Mouse (Mus musculus) fat pad, adult 2 months (tissue): ENCODE data around the gene Ifnar1.
A peak's percentile ranks its signal among the peaks of the same experiment; 100 is the strongest.
"Not testable (repeated sequence)": the region's sequence is repeated elsewhere in the genome, so short reads cannot be mapped to it uniquely, and the experiment has no call there.

Experiments used
- DNase-seq: peaks from one replicate; pipeline ENCODE4 v3.0.0-alpha.2; 2011; ENCODE audit warnings: low read depth, low spot score; ENCODE audit errors: extremely low read depth

Gene Ifnar1

DNA sequence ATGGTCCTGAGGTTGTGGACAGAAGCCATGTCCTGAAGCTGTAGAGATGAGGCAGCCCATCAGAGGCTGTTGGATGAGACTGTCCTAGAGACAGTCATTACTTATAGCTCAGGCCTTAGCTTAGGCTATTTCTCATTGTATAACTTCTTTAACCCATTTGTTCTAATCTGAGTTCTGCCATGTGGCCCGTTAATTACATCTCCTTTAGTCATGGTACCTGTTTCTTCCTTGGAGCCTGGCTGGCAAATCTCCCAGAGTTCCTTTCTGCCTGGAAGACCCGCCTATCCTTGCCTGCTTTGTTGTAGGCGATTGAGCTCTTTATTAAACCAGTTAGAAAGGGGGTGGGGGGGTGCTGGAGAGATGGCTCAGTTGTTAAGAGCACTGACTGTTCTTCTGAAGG, 11.7 kb downstream of the Ifnar1 start:
- DNase-seq = no peak

DNA sequence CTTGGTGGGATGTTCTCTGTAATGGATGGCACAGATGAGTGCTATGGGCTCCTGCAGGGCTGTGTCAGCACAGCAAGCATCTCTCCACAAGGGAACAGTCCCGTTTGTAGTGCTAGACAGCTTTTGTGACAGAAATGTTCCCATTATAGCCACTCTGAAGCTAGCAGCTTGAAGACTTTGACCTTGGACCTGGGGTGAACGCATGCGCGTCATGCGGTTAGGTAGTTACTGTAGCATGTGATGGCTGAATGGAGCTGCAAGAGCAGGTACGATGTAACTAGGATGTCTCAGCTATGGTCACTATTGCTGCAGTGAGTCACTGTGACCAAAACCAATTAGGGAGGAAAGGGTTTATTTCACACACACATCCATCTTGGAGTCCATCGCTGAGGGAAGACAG, 13.0 kb downstream of the Ifnar1 start:
- DNase-seq = no peak

DNA sequence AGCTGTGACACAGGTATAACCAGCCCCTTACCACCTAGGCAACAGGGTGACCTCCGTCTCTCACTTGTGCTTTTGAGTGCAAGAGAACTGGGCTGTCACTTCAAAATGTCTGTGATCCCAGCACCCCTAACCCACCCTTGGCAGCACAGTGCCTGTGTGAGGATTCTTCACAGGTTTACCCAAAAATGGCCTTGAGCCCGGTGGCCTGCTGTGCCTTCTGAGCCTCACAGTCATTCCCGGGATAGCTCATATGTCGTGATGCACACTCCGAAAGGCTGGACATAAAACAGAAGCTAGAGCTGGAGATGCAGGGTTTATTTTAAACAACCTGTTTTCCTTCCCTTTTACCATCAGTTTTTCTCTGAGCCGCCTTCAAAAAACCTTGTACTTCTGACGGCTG, 19.7 kb downstream of the Ifnar1 start:
- DNase-seq = no peak

DNA sequence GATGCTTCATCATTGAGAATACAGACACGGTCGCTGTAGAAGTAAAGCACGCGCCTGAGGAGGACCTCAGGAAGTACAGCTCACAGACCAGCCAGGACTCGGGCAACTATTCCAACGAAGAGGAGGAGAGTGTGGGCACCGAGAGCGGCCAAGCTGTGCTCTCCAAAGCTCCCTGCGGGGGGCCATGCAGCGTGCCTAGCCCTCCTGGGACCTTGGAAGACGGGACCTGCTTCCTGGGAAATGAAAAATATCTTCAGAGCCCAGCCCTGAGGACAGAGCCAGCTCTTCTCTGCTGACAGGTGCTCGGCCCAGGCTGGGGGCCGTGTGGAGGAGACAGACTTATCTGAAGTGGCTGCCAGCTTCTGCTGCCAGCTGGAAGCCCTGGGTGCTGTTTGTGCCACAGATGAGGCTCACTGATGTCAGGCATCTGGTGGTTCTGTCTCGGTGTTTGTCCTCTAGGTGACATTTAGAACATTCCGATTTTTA, 20.1 kb downstream of the Ifnar1 start:
- DNase-seq = no peak

DNA sequence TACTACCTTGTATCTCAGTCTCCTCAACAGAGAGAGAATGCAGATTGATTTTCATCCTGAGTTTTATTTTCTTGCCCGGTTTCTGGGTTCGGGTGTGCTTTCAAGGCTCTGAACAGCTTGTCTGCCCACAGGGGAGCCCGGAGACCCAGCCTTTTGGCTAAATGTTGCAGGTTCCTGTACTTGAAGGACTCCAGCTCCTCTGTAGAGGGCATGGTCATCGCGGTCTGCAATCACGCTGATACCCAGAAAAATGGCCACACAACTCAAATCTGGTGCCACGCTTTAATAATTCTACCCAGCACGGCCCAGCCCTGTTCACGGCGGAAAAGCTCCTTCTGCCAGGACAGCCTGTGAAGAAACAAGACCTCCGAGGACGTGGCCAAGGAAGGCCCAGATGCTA, 21.4 kb downstream of the Ifnar1 start:
- no peak for DNase-seq

DNA sequence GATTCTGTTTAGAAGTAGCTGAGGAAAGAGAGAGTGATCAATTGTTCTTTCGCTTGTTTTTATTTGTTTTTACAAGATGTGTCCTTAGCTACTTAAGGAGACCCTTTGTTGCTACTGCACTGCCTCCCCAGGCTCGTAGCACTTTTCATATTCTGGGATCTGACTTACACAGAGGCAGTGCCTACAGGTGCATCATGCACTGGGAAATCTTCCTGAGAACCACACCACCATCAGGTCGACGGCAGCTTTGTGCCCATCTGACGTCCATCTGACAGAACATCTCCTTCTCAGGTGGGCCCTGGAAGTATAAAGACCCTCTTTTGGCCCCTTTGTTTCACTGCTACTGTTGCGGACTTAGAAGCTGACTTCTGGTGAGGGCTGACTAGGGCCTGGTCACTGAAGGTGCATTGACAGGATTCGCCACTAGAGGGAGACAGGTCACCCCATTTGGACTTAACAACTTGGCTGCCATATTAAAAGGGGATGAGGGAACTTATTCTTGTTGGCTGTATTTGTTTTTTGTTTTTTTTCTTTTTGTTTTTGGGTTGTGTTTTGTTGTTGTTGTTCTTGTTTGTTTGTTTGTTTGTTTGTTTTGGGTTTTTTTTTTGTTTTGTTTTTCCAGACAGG, 27.2 kb downstream of the Ifnar1 start:
- no peak for DNase-seq

DNA sequence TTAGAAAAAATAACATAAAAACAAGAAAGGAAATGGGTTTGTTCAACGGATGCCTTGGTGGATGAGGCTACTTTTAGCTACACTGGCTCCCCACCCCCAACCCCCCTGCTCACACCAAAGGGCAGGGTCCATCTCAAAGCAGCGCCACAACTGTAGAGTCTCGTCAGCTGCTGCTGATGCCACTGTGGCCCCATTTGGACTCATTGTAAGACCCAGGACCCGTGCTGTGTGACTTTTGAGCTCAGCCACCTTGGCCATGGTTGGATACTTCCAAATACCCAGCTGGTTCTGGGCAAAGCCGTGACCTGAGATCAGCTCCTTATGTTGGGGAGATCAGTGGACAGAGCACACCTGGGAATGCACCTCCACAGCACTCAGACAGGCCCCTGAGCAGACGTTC, 28.1 kb downstream of the Ifnar1 start:
- no peak for DNase-seq

DNA sequence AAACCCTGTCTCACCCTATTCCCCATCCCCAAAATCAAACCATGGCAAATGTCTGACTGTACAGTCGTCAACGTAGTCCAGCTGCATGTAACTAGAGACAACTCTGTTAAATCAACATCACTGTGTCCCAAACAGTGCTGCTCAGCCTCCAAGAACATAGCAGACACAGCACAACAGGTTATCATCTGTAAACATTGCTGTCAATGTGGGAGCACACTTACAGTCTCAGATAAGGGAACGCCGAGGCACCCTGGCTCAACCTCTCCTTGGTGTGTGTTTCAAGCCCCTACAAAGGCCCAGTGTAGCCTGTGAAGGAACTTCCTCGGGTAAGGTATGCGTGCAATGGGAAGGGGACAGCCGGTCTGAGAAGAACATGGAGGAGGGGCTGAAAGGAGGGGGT, 32.0 kb downstream of the Ifnar1 start:
- no peak for DNase-seq

DNA sequence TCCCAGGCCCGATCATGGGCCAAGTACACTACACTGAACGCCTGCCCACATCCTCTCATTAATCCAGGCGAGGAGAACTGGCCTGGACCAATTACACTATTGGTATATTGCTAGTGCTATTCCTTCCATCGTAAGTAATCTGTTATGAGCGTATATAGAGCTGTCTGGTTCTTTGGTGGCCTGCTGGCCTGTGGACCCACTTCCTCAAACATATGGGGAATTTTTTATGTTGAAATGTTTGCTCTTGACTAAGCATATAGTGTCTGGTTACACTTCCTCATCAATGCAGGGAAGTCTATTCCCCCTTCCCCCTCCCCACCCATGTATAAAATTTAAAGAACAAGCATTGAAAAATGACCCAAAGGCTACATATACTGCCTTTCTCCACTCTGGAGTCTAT, 37.0 kb downstream of the Ifnar1 start:
- no peak for DNase-seq

DNA sequence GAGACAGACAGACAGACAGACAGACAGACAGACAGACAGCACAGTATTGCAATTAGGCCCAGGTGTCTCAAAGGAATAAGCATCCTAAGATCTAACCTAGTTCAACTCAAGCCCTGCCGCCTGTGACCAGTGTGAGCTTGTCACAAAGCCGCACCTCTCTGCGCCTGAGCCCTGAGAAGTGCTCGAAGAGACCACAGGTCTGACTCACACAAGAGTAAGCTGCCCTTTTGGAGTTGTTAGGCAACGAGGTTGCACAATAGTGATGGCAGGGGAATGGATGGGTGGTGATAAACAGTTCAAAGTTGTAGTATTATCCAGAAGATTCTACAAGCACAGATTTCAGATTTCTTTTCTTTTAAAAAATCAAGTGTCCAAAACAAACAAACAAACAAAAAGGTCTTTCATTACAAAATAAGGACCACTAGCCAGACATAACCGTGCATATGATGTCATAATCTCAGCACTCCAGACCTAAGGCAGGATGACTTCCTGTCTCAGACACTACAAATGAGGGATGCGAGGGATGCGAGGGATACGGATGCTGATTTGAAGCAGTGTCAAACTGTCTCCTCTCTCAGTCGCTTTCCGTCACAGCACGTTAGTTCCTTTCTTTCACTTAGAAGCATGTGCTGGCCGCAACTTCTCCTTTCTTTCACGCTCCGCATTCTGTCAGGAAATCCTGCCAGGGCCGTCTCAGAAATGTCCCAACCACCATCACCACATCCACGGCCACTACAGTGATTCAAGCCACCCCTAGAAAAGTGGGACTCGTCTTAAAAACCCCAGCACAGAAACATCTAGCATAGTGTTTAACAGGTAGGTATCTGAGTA, 37.7 kb downstream of the Ifnar1 start:
- no peak for DNase-seq

DNA sequence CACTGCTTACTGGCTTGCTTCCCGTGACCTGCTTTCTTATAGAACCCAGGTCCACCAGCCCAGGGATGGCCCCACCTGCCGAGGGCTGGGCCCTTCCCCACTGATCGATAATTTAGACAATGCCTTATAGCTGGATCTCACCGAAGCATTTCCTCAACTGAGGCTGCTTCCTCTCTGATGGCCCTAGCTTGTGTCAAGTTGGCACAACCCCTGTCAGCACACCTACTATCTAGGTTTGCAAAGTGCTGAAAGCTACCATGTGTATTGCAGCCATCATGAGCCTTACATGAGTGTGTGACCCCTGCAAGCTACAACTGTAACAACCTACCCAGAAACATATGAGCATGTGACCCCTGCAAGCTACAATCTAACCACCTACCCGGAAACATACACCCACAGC, 39.2 kb downstream of the Ifnar1 start:
- DNase-seq = no peak

DNA sequence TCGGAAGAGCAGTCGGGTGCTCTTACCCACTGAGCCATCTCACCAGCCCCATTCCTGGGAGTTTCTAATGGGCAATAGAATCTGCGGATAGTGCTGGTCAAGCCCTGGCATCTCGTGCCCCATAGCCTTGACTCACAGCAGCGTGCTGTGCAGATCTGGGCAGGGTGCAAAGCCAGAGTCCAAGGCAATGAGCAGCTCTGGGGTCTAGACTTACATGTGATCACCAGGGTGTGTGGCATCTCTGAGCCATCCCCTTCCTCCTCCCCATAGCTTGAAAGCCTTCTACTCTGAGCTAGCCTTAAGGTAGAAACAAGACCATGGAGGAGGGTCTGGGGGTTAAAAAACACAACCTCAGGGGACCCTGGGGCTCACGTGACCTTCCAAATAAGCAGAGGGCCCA, 41.2 kb downstream of the Ifnar1 start:
- no peak for DNase-seq

DNA sequence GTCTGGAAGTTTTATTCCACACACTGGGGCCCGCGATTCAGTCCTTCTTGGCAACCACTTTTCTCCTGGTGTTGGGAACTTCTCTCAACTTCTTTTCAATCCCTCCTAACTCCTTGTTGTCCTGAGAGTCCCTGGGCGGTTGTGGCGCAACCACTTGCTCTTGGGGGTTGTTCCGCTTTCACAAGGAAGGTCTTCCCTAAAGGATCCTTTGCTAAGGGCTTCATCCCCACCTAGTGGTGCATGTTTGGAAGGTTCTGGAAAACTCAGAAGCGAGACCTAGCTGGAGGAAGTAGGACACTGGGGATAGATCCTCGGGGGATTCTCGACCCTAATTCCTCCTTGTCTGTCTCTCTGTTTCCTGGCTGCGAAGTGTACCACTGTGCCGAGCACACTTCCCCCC, 42.0 kb downstream of the Ifnar1 start:
- DNase-seq = no peak

DNA sequence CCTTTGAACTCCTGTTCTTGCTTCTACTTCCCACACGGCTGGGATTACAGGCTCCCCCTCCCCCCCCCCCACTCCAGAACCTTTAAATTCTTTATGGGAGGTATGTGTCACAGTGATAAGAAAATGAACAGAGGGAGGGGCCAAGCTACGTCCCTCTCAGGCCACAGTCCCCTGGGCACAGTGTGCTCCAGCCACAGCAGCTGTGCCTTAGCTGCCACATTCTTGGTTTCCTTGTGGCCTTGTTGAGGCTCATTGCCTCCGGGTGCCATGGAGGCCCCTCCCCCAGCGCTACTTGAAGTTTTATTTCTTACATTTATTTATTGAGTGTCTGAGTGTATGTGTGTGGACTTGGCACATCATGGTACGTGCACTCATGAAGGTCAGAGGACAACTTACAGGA, 42.5 kb downstream of the Ifnar1 start:
- DNase-seq = no peak

DNA sequence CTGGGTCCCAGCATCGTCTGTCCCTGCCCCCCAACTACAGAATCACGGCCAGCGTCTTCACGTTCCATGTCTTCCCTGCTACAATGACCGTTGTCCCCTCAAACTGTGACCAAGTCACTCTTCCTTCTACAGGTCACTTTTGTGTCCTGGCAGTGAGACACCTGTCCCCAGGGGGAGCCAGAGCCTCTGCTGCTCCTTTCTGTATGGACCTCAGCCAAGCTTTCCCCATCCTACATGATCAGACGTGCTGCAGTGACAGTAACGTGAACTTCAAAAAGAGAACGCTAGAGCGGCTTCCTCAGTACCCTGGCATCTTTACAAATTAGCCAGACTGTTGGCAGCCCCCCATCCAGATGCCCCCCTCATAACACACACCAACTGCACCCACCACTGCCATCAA, 43.5 kb downstream of the Ifnar1 start:
- DNase-seq = no peak

DNA sequence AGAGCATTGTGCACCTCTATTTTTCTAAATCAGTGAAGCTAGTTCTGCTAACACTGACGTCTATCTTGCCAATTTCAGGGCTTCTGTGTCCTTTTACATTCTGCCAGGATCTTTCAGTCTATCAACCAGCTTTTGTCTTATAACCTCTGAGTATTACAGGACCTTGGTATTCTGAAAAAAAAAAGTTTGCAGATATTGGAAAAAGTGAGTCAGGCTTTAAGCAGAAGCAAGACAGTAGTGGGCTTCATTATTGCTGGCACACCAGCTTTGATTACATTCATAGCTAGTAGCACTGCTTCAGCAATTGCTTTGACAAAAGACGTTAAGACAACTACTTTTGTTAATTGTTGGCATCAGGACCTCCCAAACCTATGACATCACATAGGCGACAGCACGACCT, 45.8 kb downstream of the Ifnar1 start:
- not testable (repeated sequence) for DNase-seq

DNA sequence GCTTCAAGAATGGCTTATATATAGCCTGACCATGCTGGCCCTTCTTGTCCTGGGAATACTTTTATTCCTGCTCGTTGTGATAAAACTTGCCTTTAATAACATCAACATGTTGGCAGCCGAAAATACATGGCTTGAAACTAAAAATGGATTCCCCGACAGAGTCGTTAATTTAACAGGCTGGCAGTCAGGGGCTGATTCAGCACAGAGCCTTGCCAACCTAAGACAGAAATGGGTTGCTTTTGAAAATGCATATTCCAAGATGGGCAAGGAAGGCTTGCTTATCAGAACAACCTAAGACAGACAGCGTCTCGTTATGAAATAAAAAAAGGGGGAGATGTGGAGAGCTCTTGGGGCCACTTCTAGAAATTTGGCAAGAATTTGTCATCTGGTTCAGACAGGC, 46.8 kb downstream of the Ifnar1 start:
- no peak for DNase-seq

DNA sequence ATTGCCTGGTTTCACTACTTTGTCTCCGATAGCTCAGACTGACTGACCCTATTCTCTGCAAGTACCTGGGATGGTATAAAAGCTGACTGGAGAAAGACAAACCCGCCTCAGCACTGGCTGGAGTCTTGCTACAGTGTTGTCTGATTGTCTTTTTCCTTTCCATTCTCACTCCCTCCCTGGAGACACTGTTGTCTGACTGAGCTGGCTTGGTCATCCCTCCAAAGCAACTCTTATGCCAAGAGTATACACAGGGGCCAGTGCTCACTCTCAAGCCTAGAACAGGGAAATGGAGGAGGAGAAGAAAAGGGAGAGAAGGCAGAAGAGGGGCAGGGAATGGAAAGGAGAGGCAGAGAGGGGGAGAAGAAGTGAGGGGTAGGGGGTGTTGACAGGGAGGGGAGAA, 47.4 kb downstream of the Ifnar1 start:
- DNase-seq = no peak

DNA sequence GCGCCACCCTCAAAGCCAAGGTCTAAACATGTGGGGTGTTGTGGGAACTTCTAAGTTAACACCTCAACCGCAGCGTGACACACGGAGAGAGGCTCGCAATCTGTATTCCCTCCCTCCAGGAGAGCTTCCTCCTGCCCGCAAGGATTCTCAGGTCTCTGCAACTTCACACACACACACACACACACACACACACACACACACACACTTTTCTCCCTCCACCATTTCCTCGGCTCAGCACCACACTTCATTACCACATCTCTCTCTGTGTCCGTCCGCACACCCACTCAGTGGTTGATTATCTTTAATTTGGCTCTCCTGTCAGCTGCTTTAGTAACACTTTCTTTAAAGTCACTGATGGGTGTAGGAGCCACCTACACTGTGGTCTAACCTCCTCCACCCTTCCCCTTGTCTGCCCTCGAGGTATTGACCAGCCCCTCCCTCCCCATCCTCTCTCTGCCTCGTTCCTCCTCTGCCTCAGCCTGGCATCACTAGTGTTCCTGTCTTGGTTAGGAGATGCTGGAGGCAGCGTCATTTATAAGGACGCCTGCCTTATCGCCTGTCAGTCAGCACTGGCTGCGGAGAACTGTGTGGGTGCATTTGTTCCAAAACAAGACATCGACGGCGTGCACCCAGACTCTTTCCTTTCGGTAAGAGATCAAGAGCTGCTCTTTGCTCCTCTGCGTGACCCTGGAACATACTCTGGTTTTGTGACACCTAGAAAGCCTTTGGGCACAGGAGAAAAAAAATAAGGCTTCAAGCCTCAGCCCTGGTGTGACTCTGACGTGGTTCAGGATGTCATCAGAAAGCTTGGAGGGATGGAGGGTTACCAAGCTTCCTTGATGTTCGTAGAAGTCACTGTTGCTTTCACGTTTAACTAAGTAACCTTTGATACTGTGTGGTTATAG, 48.3 kb downstream of the Ifnar1 start:
- DNase-seq = no peak

DNA sequence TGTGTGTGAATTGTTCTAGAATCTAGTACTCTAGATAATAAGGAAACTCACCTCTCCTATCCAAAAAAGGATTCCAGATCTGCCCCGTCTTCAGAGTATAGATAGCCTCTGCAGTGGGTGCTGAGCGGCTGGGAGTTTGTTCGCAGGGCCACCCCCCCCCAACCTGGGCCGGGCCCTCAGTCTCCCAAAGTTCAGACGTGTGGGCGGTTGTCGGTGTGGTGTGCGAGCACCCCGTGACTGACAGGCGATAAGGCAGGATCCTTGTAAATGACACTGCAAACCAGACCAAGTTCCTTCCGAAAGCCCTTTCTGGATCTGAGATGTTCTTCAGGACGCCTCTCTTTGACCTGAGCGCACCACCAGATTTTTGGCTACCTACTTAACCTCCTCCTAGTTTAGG, 49.4 kb downstream of the Ifnar1 start:
- DNase-seq = peak; percentile 13

DNA sequence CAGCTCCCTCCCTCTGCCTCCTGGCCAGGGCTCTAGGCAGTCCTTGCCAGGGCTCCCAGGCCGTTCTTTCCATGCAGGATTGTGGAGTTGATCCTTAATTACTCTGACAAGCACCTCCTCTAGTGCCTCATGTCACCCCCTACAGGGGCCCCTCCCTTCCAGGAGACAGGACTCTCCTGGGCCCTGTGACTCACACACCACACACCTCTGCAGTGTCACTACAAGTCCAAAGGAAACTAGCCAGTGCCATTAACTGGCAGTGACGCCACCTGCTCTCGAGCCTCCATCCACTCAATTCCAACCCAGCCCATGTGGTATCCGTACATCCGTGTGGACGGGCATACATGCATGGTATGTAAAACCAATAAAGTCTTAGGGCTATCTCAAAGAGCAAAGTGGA, 49.9 kb downstream of the Ifnar1 start:
- no peak for DNase-seq

DNA sequence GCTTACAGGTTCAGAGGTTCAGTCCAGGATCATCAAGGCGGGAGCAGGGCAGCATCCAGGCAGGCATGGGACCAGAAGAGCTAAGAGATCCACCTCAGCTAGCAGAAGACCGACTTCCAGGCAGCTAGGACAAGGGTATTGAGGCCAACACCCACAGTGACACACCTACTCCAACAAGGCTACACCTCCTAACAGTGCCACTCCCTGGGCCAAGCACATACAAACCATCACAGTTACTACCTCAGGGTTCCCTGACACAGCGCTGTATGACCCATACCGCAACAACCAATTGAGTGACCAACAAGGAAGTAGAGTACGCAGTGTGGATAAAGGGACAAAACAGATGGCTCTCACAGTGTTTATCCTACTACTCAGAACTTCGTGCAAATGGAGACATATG, 51.3 kb downstream of the Ifnar1 start:
- DNase-seq = no peak
